Mouse (Mus musculus) yolk sac, embryonic 10.5 days (tissue): Measurements from ENCODE around the gene Fam234b.

Source experiments
- DNase-seq: peaks from one replicate; pipeline ENCODE4 v3.0.0-alpha.2; 2017; ENCODE audit warnings: low spot score

Gene Fam234b

DNA sequence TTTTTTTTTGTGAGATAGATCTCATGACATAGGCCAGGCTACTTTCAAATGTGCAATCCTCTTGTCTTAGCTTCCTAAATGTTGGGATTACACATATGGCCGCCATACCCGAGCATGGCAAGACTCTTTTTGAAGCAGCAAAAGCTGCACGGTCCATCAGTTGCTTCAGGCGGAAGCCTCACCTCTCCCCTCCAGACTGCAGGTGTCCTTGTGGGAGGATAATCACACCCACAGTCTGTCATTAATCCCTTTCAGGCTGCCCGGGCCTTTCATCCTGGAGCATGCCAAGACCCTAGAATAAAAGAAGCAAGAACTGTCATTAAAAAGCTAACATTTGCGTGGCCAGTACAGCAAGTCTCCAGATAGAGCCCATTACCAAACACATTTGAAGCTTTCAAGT is 71.8 kb downstream of the Fam234b start:
- no peak for DNase-seq

DNA sequence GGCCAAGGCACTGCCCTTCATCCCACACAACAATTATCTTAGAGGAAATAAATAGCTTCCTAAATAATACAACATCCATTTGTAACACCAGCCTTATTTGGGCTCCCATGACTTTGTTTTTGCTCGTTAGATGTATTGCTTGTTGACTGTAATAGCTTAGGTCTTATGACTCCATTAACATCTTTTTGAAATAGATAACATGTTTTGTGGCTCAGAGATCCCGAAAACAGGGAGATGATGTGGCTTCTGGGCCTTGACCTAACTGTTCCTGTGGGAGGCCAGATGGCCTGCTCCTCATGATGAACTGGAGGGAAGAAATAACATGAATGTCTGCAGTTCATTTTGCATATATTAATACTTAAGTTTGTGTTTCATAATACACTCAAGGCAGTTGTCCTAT is 74.0 kb downstream of the Fam234b start:
- DNase-seq: no peak

DNA sequence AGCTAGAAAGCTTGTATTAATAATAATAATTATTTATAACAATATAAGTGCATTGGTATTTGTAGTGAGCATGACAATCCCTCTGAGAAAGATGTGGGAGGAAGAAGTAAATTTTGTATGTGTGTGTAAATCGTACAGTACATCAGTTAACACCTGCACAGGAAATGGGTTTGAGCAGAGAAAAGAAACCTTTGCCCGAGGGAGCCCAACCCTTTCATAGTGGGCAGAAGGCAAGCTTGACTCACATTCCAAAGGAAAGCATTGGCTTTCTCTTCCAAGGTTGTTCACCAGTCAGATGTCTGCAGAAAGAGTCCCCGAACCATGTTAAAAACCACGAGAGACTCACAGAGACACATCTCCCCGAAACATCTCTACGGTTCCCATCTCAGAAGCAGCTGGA is 75.3 kb downstream of the Fam234b start:
- DNase-seq: no peak

DNA sequence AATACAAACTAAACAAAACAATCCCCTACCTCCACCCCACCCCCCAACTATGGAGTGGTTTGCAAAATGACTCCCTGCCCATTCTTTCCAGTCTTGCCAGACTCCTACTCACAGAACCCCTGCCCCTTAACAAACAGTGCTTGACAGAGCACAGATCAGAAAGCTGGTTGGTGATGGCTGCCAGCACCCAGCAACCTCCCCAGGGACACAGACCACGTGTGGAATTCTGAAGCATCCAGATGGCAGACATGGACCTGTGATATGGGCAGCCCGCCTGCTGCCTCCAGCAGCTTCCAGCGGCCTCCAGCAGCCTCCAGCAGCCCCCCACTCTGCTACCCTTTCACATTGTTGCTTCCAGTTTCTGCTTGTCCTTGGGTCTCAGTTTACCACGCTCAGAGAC is 77.5 kb downstream of the Fam234b start:
- no peak for DNase-seq

DNA sequence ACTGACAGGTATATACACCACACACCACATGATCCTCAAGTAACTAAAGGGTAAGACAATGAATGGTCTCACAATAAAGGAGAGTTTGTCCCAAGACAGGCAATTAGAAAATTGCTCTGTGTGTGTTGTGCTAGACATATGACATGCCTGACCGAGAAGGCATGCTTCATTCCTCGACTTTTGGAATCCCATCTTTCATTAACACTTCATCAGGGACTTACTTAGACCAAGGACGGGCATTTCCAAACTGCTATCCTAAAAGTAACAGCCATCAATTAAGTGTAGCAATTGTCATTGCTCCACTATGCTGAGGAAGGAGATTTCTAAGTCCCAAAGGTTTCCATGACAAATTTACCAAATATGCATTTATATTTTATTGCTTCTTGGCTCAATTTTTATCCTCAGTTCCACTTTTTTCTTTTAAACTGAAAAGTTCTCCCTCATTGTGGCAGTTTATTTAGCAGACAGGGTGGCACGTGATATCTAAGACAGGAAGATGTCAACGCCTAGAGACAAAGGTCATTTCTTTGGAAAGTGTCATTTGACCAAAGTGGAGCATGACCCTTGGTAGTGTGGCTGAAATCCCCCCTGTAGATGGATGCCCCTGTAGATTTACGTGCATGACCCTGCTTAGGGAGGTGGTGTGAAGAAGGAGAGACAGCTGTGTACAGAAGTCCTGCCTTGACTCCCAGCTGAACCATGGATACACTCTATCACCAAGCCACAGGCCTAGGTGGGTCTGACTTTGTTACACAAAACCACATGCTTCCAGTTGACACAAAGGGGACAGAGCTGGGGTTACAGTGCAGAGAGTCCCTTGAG is 78.9 kb downstream of the Fam234b start:
- DNase-seq: no peak

DNA sequence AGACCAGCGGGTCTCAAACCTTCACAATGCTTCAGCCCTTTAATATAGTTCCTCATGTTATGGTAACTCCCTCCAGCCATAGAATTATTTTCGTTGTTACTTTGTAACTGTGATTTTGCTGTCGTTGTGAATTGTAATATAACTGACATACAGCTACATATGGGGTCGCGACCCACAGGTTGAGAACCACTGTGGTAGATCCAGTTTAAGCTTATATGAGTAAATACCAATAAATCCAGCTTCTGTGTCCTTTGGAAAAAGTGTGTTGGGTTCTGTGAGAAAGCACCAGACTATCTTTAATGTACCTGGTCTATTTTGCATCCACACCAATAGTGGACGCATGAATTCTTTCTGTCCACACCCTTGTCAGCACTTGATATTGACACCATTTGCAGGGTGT is 80.5 kb downstream of the Fam234b start:
- DNase-seq: no peak

DNA sequence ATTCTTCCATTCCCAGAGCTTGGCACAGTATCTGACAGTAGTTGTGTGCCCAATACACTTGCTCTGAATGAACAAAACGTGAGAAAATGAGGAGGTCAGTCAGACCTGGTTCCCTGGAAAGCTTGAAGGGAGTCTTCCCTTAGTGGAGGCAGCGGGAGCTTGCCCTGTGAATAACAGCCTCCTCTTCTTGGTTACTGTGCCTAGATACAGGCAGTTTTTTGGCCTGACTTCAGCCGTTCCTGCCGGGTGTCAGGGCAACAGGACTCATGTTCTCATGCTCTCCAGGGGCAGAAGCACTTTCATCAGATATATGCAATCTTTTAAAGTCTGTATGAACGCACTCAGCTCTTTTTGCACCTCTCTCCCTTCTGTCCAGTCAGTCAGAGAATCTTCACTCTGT is 81.5 kb downstream of the Fam234b start:
- DNase-seq: no peak

DNA sequence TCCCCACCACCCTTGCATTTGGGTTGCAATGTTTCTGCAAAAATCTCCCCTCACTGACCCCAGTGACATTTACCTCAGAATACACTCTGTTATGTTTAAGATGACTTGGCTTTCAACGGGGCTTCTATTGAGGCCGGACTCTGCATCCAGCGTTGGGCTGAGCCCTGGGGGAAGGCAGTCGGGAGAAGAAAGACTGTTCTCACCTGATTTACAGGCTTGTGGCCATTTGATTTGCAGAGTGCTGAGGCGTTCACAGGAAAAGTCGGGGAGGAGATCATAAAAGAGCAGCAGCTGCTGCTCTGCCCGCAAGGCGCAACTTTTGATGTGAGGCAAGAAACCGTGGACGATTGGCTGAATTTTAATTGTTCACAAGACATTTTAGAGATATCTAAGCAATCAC is 82.1 kb downstream of the Fam234b start:
- DNase-seq: no peak

DNA sequence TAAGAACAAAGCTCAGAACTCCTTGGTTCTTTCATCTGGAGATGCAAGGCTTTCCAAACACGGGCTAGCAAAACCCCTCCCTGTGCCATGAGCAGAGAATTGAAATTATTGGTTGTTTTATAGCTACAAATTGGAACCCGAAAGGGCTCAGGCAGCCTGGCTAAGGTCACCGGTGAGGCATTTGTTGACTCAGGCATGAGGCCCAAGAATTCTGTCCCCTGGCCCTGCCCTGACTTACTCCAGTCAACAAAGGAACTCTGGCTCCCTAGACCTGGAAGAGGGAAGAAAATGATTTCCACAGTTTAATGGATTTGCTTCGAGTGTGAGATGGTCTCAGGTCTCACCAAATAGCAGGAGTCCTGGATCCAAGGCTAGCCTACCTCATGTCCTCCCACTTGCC is 94.6 kb downstream of the Fam234b start:
- no peak for DNase-seq

DNA sequence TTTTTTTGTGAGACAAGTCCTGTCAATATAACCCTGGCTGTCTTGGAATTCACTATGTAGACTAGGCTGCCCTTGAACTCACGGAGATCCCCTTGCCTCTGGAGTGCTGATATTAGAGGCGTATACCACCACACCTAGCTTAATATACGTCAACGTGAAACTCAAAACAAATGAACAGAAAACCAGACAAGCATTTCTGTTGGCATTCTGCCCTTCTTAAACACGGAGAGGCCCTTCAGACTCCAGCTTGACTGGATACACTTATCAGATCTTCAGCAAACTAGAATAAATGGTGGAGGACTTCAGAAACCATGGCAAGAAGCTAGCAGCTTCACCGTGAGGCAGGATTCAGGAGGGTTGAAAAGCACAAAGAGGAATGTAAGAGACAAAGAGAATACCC is 96.4 kb downstream of the Fam234b start:
- no peak for DNase-seq
